Mouse (Mus musculus) heart, postnatal 0 days (tissue): ENCODE measurements around the gene Slc6a5.

Source experiments
- CTCF ChIP-seq: IDR thresholded peaks from 2 replicates; pipeline ENCODE4 v1.5.1; 2016; ENCODE audit warnings: antibody characterized with exemption, control low read depth, low read depth
- EP300 ChIP-seq: IDR thresholded peaks from 2 replicates; pipeline ENCODE4 v1.6.1; 2016; ENCODE audit warnings: antibody characterized with exemption, low read depth

DNA sequence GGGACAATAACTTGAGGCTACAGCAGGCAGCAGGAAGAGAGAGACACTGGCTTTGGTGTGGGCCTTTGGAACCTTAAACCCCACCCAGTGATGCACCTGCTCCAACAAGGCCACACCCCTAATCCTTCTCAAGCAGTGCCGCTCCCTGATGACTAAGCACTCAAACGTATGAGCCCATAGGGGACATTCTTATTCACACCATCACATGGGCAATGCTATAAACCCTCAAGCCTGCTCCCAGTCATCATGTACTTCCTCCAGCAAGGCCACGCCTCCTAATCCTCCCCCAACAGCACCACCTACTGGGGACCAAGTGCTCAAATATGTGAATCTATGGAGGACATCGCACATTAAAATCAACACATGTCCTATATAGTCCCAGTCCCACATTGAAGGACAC lies 9.5 kb downstream of the Slc6a5 start:
- TF ChIP-seq CTCF (no peak), EP300 (no peak)
